Mouse (Mus musculus) midbrain, embryonic 14.5 days (tissue): ENCODE results near the gene Cyb5r3. TPM values are rescaled to one million over a fixed set of nuclear protein-coding genes. Genes with fewer than 3 reads are reported as not detected.

Experiments
- ATAC-seq: fragments of 200-750 bp; cut with Nextera tagmentation; 2 replicates; pipeline ENCODE4 v1.8.0; 2017; ENCODE audit warnings: moderate number of reproducible peaks, moderate library complexity; ENCODE audit not compliant: low FRiP score, low TSS enrichment
- DNase-seq: peaks from one replicate; pipeline ENCODE4 v3.0.0-alpha.2; 2015
- H3K27ac ChIP-seq: fragments of 300-500 bp; sonication (generic); replicated peaks from 2 replicates; pipeline ENCODE4 v1.5.1; 2014; ENCODE audit warnings: mild to moderate bottlenecking, low read depth, low read length, moderate library complexity
- H3K27me3 ChIP-seq: fragments of 300-500 bp; sonication (generic); 2 replicates; pipeline ENCODE4 v1.6.1; 2014; ENCODE audit warnings: low read length, control low read depth, mixed read lengths; ENCODE audit not compliant: control insufficient read depth, insufficient read depth
- H3K36me3 ChIP-seq: fragments of 300-500 bp; sonication (generic); 2 replicates; pipeline ENCODE4 v1.6.1; 2014; ENCODE audit warnings: low read length, control low read depth; ENCODE audit not compliant: control insufficient read depth, insufficient read depth
- H3K4me1 ChIP-seq: fragments of 300-500 bp; sonication (generic); 2 replicates; pipeline ENCODE4 v1.6.1; 2014; ENCODE audit warnings: mild to moderate bottlenecking, antibody characterized with exemption, low read length, control low read depth; ENCODE audit not compliant: control insufficient read depth, insufficient read depth
- H3K4me2 ChIP-seq: fragments of 300-500 bp; sonication (generic); 2 replicates; pipeline ENCODE4 v1.6.1; 2014; ENCODE audit warnings: mild to moderate bottlenecking, low read length, moderate library complexity
- H3K4me3 ChIP-seq: fragments of 300-500 bp; sonication (generic); replicated peaks from 2 replicates; pipeline ENCODE4 v1.5.1; 2014; ENCODE audit warnings: low read depth, low read length
- H3K9ac ChIP-seq: fragments of 300-500 bp; sonication (generic); replicated peaks from 2 replicates; pipeline ENCODE4 v1.6.1; 2014; ENCODE audit warnings: mild to moderate bottlenecking, low read length, moderate library complexity
- H3K9me3 ChIP-seq: fragments of 300-500 bp; sonication (generic); 2 replicates; pipeline ENCODE4 v1.6.1; 2016; ENCODE audit warnings: low read length, control low read depth, mixed read lengths; ENCODE audit not compliant: control insufficient read depth
- WGBS: fragments of 180-500 bp; shearing (Covaris S2); extraction: QIAGEN DNeasy Blood & Tissue Kit; methylation state at CpG from one replicate; pipeline ENCODE4 v1.1.7; 2014; 5-methylcytosine and 5-hydroxymethylcytosine counted together
- polyA plus RNA-seq: library from polyadenylated mRNA; unstranded; fragments of >200 nt; fragmentation: Nextera tagmentation; extraction: Ambion mirVana; gene quantifications from 2 replicates; pipeline ENCODE4 v1.2.1, GENCODE M21; 2014

The Cyb5r3 gene
- polyA plus RNA-seq, 1 experiment from 2014 or later, result 107 TPM

DNA sequence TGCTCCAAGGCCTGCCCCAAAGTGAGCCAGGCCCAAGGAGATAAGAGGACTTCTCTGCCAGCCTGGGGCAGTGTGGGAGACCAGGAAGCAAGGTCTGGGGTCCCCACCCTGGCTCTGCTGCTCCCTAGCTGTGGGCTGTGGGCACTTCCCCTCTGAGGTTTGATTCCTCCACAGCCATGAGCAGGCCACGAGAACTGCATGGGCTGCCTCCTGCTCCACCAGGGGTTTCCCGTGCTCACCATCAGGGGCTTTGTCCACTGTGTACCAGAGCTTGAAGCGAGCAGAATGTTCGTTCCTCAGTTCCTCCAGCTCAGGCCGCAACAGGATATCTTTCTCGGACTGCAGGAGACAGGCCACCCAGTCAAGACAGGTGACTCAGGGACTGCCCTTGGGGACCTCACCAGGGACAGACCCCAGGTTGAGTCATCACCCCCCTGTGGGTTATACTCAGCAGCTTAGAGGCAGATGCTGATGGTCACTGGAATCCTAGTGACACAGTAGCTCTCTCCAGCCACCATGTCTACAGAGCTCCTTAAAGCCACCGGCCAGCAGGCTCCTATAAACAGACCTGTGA is 13.7 kb downstream of the Cyb5r3 start:
- Histone ChIP-seq H3K36me3 (peaks cover 62% of the 10 kb centered on the region), H3K27me3 (no peaks in the 10 kb centered on the region)
- WGBS, result 93% methylated on average over 7 of the region's 7 CpGs

DNA sequence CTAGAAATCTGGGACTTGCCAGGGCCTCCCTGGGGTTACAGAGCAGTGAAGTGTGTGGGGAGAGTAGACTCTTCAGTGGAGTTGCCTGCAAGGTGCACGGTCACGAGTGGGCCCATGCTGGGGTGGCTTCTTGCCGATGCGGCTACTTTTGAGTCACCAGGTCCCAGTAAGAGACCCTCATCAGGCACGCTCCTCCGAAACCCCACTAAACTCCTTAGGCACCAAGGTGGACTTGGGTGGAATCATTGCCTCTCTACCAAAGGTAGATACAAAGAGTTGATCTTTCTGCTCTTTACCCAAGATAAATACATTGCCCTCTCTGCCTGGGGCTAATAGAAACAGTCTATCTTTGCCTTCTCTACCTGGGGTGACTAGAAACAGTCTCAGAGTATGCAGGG is 14.7 kb downstream of the Cyb5r3 start:
- Histone ChIP-seq H3K27ac (no peak overlapping the region), H3K4me2 (no peak overlapping the region), H3K4me1 (no peaks in the 10 kb centered on the region), H3K9ac (no peak overlapping the region), H3K36me3 (peaks cover 66% of the 10 kb centered on the region), H3K27me3 (no peaks in the 10 kb centered on the region), H3K9me3 (no peaks in the 10 kb centered on the region), H3K4me3 (no peak overlapping the region)
- DNase-seq, result no peak
- 100% methylated on average over 6 of the region's 6 CpGs for WGBS
- ATAC-seq, result no peak

More for the DNA sequence above, 13.7 kb downstream of the Cyb5r3 start:
- Histone ChIP-seq H3K9ac (no peak overlapping the region), H3K4me1 (no peaks in the 10 kb centered on the region), H3K4me3 (no peak overlapping the region), H3K9me3 (no peaks in the 10 kb centered on the region), H3K27ac (no peak overlapping the region), H3K4me2 (no peak overlapping the region)
- DNase-seq (no peak), ATAC-seq (no peak)

DNA sequence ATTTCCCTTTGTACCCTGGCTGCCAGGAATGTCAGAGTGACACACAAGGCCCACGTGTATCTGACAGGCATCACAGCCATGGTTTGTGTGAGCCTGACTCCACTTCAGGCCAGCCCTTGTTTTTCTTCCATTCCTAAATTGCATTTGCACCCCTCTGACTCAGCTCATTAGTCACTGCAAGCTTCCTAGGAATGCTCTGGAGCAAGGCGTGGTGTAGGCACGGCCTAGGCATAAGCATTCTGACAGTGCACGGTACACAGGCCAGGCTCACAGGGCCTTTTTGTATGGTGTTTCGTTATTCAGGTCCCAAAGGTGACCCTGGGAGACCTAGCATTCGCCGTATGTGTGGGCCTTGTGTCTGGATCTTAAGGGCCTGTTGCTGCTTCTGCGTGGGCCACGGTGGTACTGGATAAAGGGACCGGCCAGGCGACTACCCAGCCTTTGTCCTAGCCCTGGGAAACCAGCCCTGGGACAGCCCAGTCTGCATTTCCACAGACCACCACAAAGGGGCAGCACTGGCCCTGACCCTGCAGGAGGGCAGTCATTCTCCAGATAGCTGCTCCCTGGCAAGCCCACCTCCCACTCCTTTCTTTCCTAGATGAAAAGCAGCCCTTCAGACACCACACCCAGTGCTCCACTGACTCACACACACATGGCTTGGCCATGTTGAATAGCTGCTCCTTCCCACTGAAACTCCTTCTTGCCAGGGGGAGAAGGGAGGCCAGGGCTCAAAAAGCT is 15.3 kb downstream of the Cyb5r3 start:
- DNase-seq (peak; percentile 51), ATAC-seq (no peak)
- no peak overlapping the region for H3K9ac ChIP-seq
- H3K36me3 ChIP-seq, result peaks cover 64% of the 10 kb centered on the region
- no peaks in the 10 kb centered on the region for H3K4me1 ChIP-seq
- H3K27ac ChIP-seq, result no peak overlapping the region
- H3K9me3 ChIP-seq, result no peaks in the 10 kb centered on the region
- no peaks in the 10 kb centered on the region for H3K27me3 ChIP-seq
- H3K4me3 ChIP-seq, result no peak overlapping the region
- H3K4me2 ChIP-seq, result no peak overlapping the region
- 71% methylated on average over 11 of the region's 11 CpGs for WGBS

DNA sequence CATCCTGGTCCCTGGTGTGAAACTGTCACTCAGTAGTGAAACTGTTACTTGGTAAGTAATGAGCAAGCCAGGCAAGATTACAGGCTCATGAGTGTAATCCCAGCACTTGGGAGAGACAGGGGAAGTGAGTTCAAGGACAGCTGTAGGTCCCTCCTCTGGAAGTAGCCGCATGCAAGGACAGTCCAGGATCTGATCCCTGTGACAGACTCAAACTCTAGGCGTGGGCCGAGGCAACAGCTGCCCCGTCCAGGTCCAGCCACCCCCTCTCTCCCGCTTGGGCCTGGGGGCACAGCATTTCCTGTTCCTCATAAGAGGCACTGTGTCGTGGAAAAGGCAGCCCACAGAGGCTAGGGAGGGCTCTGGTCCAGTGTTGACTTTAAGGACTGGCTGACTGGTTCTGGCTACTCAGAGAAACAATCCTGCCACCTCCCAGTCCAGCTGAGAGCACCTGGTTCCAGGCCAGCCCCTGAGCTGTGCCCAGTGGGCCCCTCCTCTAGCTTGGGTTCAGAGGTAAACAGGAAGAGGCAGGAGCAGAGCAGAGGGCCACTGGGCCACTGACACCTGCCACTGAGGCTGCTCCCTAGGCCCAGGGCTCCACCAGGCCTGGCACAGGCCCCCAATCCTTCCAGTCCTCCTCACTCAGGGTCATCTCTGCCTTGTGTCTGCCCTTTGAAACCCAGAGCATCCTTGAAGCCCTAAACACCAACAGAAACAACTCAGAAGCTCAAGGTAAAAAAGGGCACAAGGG is 16.5 kb downstream of the Cyb5r3 start:
- no peak for DNase-seq
- ATAC-seq, result no peak
- Histone ChIP-seq H3K4me1 (no peaks in the 10 kb centered on the region), H3K4me2 (no peak overlapping the region), H3K9ac (no peak overlapping the region), H3K36me3 (peaks cover 55% of the 10 kb centered on the region), H3K27ac (no peak overlapping the region), H3K27me3 (no peaks in the 10 kb centered on the region), H3K4me3 (no peak overlapping the region), H3K9me3 (no peaks in the 10 kb centered on the region)
- WGBS, result 89% methylated on average over 6 of the region's 6 CpGs

DNA sequence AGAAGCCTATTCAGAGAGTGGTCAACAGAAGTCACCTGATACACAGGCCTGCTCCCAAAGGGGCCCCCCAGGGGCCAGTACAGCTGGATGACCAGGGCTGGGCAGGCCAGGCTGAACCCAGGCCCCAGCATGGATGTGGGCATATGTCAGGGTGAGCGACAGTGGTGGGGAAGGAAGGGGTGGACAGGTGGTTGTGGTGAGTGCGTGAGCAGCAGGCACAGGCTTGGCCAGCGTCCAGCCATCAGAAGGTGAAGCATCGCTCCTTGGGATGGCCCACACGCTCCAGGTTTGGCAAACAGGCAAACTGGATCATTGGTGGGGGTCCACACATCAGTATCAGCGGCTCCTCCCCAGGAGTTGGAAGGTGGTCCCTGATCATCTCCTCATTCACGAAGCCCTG is 18.1 kb downstream of the Cyb5r3 start:
- no peaks in the 10 kb centered on the region for H3K4me1 ChIP-seq
- H3K27me3 ChIP-seq, result no peaks in the 10 kb centered on the region
- H3K27ac ChIP-seq, result no peak overlapping the region
- no peaks in the 10 kb centered on the region for H3K9me3 ChIP-seq
- 98% methylated on average over 7 of the region's 7 CpGs for WGBS
- no peak overlapping the region for H3K4me3 ChIP-seq
- H3K9ac ChIP-seq, result no peak overlapping the region
- DNase-seq, result no peak
- H3K4me2 ChIP-seq, result no peak overlapping the region
- no peak for ATAC-seq
- H3K36me3 ChIP-seq, result peaks cover 40% of the 10 kb centered on the region

DNA sequence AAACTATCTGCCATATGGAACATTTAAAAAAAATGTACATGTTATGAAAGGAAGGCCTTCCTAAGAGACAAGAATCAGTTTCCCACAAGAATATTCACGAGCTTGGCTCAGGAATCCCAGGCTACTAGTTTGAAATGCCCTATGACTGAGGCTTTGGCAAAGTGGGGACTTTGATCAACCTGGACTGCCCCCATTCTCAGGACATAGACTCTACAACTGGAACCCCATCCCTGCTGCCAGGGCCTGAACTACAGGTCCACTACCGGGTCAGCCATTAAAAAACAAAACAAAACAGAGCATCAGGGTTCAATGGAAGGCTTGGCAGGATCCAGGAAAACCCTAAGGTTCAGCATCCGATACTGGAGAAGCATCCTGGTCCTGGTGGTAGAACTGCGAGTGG is 21.7 kb downstream of the Cyb5r3 start:
- peaks cover 9% of the 10 kb centered on the region for H3K4me1 ChIP-seq
- WGBS, result 90% methylated on average over 4 of the region's 4 CpGs
- no peak overlapping the region for H3K4me2 ChIP-seq
- peaks cover 19% of the 10 kb centered on the region for H3K36me3 ChIP-seq
- H3K9me3 ChIP-seq, result no peaks in the 10 kb centered on the region
- no peak overlapping the region for H3K4me3 ChIP-seq
- ATAC-seq (no peak), DNase-seq (no peak)
- H3K9ac ChIP-seq, result no peak overlapping the region
- H3K27ac ChIP-seq, result no peak overlapping the region
- no peaks in the 10 kb centered on the region for H3K27me3 ChIP-seq

DNA sequence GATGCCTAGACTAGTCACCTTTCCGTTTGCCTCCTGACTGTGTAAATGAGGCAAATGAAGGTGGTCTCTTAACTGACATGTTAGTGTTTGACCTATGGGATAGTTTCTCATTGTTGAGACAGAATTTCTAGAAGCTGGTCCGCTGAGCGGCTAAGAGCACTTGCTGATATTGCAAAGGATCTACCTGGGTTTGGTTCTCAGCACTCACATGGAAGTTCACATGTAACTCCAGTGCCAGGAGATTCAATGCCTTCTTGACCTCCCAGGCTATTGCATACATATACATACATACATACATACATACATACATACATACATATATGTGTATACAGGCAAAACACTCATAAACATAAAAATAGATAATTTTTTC is 22.3 kb downstream of the Cyb5r3 start:
- peak overlapping the region; percentile 99 for H3K27ac ChIP-seq
- no peak for ATAC-seq
- H3K9ac ChIP-seq, result peak overlapping the region; percentile 87
- peaks cover 9% of the 10 kb centered on the region for H3K4me1 ChIP-seq
- peak overlapping the region; percentile 88 for H3K4me2 ChIP-seq
- no peaks in the 10 kb centered on the region for H3K27me3 ChIP-seq
- no peak for DNase-seq
- peaks cover 15% of the 10 kb centered on the region for H3K36me3 ChIP-seq
- WGBS, result 27% methylated on average over 3 of the region's 3 CpGs
- no peaks in the 10 kb centered on the region for H3K9me3 ChIP-seq
- peak overlapping the region; percentile 97 for H3K4me3 ChIP-seq

DNA sequence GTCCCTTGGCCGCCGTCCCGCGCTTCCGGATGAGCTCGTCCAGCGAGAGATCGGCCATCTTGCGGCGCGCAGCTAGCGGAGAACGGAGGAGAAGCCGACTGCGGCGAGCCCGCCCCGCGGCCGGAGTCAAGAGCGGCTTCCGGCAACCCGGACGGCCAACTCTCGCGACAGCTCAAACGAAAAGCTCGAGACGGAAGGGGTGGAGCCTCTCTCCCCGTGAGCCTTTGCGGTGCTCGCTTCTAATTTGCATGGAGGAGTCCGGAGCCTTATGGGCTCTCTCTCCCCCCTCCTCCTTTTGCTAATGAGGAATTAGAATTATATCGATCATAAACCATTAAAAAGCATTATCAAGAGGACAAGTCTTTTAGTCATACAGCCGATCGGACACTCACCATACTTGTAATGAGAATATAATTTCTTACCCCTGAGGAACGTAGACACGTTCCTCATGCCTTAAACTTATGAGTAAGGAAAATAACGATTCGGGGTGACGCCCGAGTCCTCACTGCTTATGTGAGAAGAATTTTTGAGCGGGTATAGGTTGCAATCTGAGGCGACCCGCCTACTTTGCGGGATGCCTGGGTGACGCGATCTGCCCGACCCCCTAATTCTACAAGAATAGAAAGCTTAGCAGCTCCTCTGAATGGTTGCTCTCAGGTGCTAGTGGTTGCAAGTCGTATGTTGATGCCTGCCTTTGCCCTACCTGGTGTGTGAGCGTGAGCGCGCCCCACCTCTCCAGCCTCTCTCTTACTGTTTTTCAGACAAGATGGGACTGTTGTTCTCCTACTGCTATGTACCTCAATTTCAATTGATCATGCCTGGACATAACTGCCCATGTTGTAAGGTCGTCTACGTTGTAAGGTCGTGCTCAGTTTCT is 23.0 kb downstream of the Cyb5r3 start, which contains the start of gene Poldip3:
Gene Poldip3 (minus strand): TSS at position 189 of the 877 bp plus-strand sequence.
- H3K9me3 ChIP-seq, result no peaks in the 10 kb centered on the region
- peak within 1 kb of the TSS; percentile 87 for H3K9ac ChIP-seq
- H3K27me3 ChIP-seq, result no peaks in the 10 kb centered on the region
- peaks cover 14% of the 10 kb centered on the region for H3K36me3 ChIP-seq
- peak within 1 kb of the TSS; percentile 88 for H3K4me2 ChIP-seq
- peak; percentile 99 for DNase-seq
- WGBS, result under 1% methylated on average over 56 of the region's 56 CpGs
- ATAC-seq, result peak; percentile 92
- H3K4me1 ChIP-seq, result peaks cover 9% of the 10 kb centered on the region
- H3K27ac ChIP-seq, result peak within 1 kb of the TSS; percentile 99
- H3K4me3 ChIP-seq, result peak within 1 kb of the TSS; percentile 97
